Comparison of ENCODE assay signal across 22 mouse cellular contexts in the genomic region with DNA sequence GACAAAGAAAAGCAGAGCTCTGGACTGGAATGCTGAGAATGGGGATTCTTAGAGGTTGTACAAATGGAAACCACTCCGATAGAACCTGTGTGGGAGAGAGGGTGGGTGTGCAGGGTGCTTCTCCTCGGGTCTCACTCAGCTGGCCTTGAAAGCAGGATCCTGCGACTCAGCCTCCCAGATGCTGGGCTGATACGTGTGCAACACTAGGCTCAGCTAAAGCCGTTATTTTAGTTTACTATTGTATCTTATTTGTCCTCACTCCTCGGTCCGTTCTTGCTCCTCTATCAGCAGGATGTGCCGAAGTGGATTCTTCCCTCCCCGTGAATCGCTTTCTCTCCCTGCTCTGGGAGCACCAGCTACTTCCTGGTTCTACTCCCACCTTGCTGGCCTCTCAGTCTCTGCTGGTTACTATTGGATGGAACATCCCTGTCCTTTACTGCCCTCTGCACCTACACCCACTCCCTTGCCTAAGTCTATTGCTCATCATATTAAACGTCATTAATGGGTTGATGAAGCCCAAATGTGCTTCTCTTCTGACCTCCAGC. TPM values are rescaled to one million over a fixed set of nuclear protein-coding genes. Genes with fewer than 3 reads are reported as not detected.
DNase-seq lines count a peak whose midpoint lies in the region; ATAC-seq and TF ChIP-seq lines count a peak whose summit lies in the region.
"Had no signal": no experiment of that assay in that cellular context is flagged by ENCODE, and none has a peak within 500 bp of the region (broad histone marks: within the 10 kb centered on the region; RNA-seq: fewer than 3 reads in every experiment).

No protein-coding gene starts in this region.

- no peaks in the 10 kb centered on the region for H3K36me3 ChIP-seq in forebrain, embryonic 10.5 days (replicated peaks)
- H3K36me3 ChIP-seq in forebrain, embryonic 13.5 days (ENCODE audit: poor library complexity, severe bottlenecking) = no peaks in the 10 kb centered on the region
- H3K36me3 ChIP-seq in liver, adult 2 months (ENCODE audit: control insufficient read depth, insufficient read depth, low read length) = no peaks in the 10 kb centered on the region
- H3K36me3 ChIP-seq in liver, postnatal 0 days (replicated peaks; ENCODE audit: insufficient read depth, low read length) = no peaks in the 10 kb centered on the region
- H3K36me3 ChIP-seq: embryonic facial prominence, embryonic 15.5 days; intestine, embryonic 15.5 days had no signal

- peak overlapping the region; percentile 62; the same call in 1 of the 2 replicates for H3K27ac ChIP-seq in forebrain, embryonic 10.5 days
- no peak overlapping the region for H3K27ac ChIP-seq in forebrain, embryonic 13.5 days
- 0 out of 2 replicates have a peak overlapping the region, but pooled peaks have one; percentile 11 for H3K27ac ChIP-seq in liver, adult 2 months (replicated peaks; ENCODE audit: insufficient read depth, low read depth, low read length)
- no peak overlapping the region for H3K27ac ChIP-seq in liver, postnatal 0 days (ENCODE audit: low read depth)
- H3K27ac ChIP-seq: embryonic facial prominence, embryonic 15.5 days; gastrocnemius, adult 2 months; hindbrain, embryonic 14.5 days; intestine, embryonic 15.5 days had no signal

- peaks cover 39% of the 10 kb centered on the region for H3K4me1 ChIP-seq in forebrain, embryonic 10.5 days
- peaks cover 21% of the 10 kb centered on the region for H3K4me1 ChIP-seq in forebrain, embryonic 13.5 days
- peaks cover 18% of the 10 kb centered on the region for H3K4me1 ChIP-seq in liver, adult 2 months (ENCODE audit: control insufficient read depth, insufficient read depth, low read length)
- H3K4me1 ChIP-seq in liver, postnatal 0 days (ENCODE audit: insufficient read depth) = peaks cover 15% of the 10 kb centered on the region
- H3K4me1 ChIP-seq: intestine, embryonic 15.5 days had no signal

- H3K9me3 ChIP-seq in forebrain, embryonic 10.5 days = no peaks in the 10 kb centered on the region
- no peaks in the 10 kb centered on the region for H3K9me3 ChIP-seq in forebrain, embryonic 13.5 days (replicated peaks)
- no peaks in the 10 kb centered on the region for H3K9me3 ChIP-seq in liver, postnatal 0 days (ENCODE audit: low read length)
- H3K9me3 ChIP-seq: embryonic facial prominence, embryonic 15.5 days; intestine, embryonic 15.5 days had no signal

- ATAC-seq in forebrain, embryonic 13.5 days = no peak
- ATAC-seq in liver, postnatal 0 days = no peak
- ATAC-seq: forebrain, embryonic 16.5 days; intestine, embryonic 15.5 days had no signal

- H3K9ac ChIP-seq in forebrain, embryonic 13.5 days = no peak overlapping the region
- H3K9ac ChIP-seq in liver, adult 2 months (ENCODE audit: low read depth, low read length) = no peak overlapping the region
- no peak overlapping the region for H3K9ac ChIP-seq in liver, postnatal 0 days (replicated peaks)
- H3K9ac ChIP-seq: embryonic facial prominence, embryonic 15.5 days; hindbrain, embryonic 14.5 days; intestine, embryonic 15.5 days had no signal

- no peaks in the 10 kb centered on the region for H3K27me3 ChIP-seq in forebrain, embryonic 10.5 days (ENCODE audit: poor library complexity, severe bottlenecking)
- no peaks in the 10 kb centered on the region for H3K27me3 ChIP-seq in forebrain, embryonic 13.5 days
- no peaks in the 10 kb centered on the region for H3K27me3 ChIP-seq in liver, adult 2 months (ENCODE audit: control insufficient read depth, insufficient read depth, low read length)
- H3K27me3 ChIP-seq in liver, postnatal 0 days (ENCODE audit: insufficient read depth, low read length) = no peaks in the 10 kb centered on the region
- H3K27me3 ChIP-seq: embryonic facial prominence, embryonic 15.5 days; intestine, embryonic 15.5 days had no signal

- WGBS in forebrain, embryonic 10.5 days = 79% methylated on average over 11 of the region's 11 CpGs
- WGBS in forebrain, embryonic 13.5 days = 82% methylated on average over 11 of the region's 11 CpGs
- 74% methylated on average over 11 of the region's 11 CpGs for WGBS in liver, adult 2 months
- 75% methylated on average over 11 of the region's 11 CpGs for WGBS in liver, postnatal 0 days (ENCODE audit: insufficient replicate concordance)

- no peak for DNase-seq in forebrain, embryonic 10.5 days (ENCODE audit: extremely low spot score, low spot score)
- no peak for DNase-seq in liver, adult 2 months (ENCODE audit: extremely low read depth, low read depth, low spot score)
- DNase-seq in liver, postnatal 0 days = no peak
- DNase-seq in 416B (ENCODE audit: low read depth) = peak; percentile 49
- DNase-seq in ZHBTc4 (ENCODE audit: low read depth, low spot score) = peak; percentile 47
- no peak for DNase-seq in frontal cortex, postnatal 10 days (ENCODE audit: low spot score in 2 of 2)
- DNase-seq in c-Kit-positive CD71-positive TER-119-positive erythroid progenitor cells, embryonic 14.5 days (ENCODE audit: low spot score) = no peak
- DNase-seq: adrenal gland, postnatal 10 days; cerebellum, adult 11-12 months; cerebellum, adult 9-10 months; cerebellum, postnatal 36 days; gastrocnemius, adult 2 months; gastrocnemius, postnatal 25 days; heart, postnatal 10 days; heart, postnatal 4 days had no signal

- no peak overlapping the region for H3K4me2 ChIP-seq in forebrain, embryonic 13.5 days
- no peak overlapping the region for H3K4me2 ChIP-seq in liver, postnatal 0 days (ENCODE audit: low read depth, low read length)
- H3K4me2 ChIP-seq: embryonic facial prominence, embryonic 15.5 days; hindbrain, embryonic 14.5 days; intestine, embryonic 15.5 days had no signal

- no peaks in the 10 kb centered on the region for H3K79me2 ChIP-seq in liver, adult 2 months (ENCODE audit: control insufficient read depth, insufficient read depth, low read length)

- no peak for TF ChIP-seq CTCF in liver, adult 2 months (IDR thresholded peaks at IDR 0.05; ENCODE audit: low read depth, low read length)
- TF ChIP-seq CTCF in liver, postnatal 0 days (IDR thresholded peaks at IDR 0.05; ENCODE audit: low read depth) = no peak

- H3K4me3 ChIP-seq in forebrain, embryonic 10.5 days = no peak overlapping the region
- H3K4me3 ChIP-seq in forebrain, embryonic 13.5 days = no peak overlapping the region
- H3K4me3 ChIP-seq in liver, adult 2 months (ENCODE audit: insufficient read depth, low read depth, low read length) = no peak overlapping the region
- no peak overlapping the region for H3K4me3 ChIP-seq in liver, postnatal 0 days (ENCODE audit: low read depth, low read length)
- H3K4me3 ChIP-seq: embryonic facial prominence, embryonic 15.5 days; erythroblast, embryonic 14.5 days; gastrocnemius, adult 2 months; intestine, embryonic 15.5 days had no signal

- TF ChIP-seq POLR2A in liver, adult 2 months (IDR thresholded peaks at IDR 0.05; ENCODE audit: extremely low read depth, insufficient read depth, low read length) = no peak

- TF ChIP-seq EP300 in liver, postnatal 0 days (IDR thresholded peaks at IDR 0.05; ENCODE audit: low read depth) = no peak

RNA-seq across cellular contexts. Expression of gene Cfap54, which starts 3.4 kb away (rescaled TPM):
- 1.1 and 1.3 TPM in 2 replicates for polyA plus RNA-seq in forebrain, embryonic 10.5 days (2016; fragmentation: Nextera tagmentation; extraction: Ambion mirVana)
- polyA plus RNA-seq in forebrain, embryonic 13.5 days (2015; fragmentation: Nextera tagmentation; extraction: Ambion mirVana) = 1.6 and 2.3 TPM in 2 replicates
- total RNA-seq in liver, adult 2 months (2014; rRNA removed) = 0.27 and 0.65 TPM in 2 replicates
- polyA plus RNA-seq in liver, adult 2 months (2012; rRNA removed) = 0.07 and 0.27 TPM in 2 replicates
- 0.11 and 0.41 TPM in 2 replicates for polyA plus RNA-seq in liver, postnatal 0 days (2015; fragmentation: Nextera tagmentation; extraction: Ambion mirVana)
- polyA plus RNA-seq: embryonic facial prominence, embryonic 11.5 days had no signal

Comparison
In these comparisons a context has a peak if more than half of its experiments do, and no peak if none do; other contexts are left out.
1. H3K27ac ChIP-seq: peak in forebrain, embryonic 10.5 days (single experiment) and liver, adult 2 months (single experiment); none in forebrain, embryonic 13.5 days (single experiment) and liver, postnatal 0 days (single experiment).
2. DNase-seq: peak in 416B (single experiment) and ZHBTc4 (single experiment); none in forebrain, embryonic 10.5 days (single experiment), liver, adult 2 months (single experiment), liver, postnatal 0 days (single experiment), frontal cortex, postnatal 10 days (0 of 2) and c-Kit-positive CD71-positive TER-119-positive erythroid progenitor cells, embryonic 14.5 days (single experiment).